Mouse (Mus musculus) bone marrow macrophage, adult 2 months (primary cell): ENCODE results near the gene Batf3.

ENCODE experiments used
- CTCF ChIP-seq: IDR thresholded peaks from 2 replicates; pipeline ENCODE4 v1.5.1; 2012; ENCODE audit warnings: low read depth, mild to moderate bottlenecking, low read length, moderate library complexity
- POLR2A ChIP-seq: IDR thresholded peaks from 2 replicates; pipeline ENCODE4 v1.6.1; 2012; ENCODE audit warnings: mild to moderate bottlenecking, low read depth, low read length, borderline replicate concordance

- no peak for TF ChIP-seq CTCF
- no peak for TF ChIP-seq POLR2A
Measured at GRCm38 (mm10) chr1:191132934-191133333, 35.3 kb downstream of the Batf3 start.
